Mouse (Mus musculus) liver, adult 2 months (tissue): ENCODE results near the gene Rai14. TPM values are rescaled to one million over a fixed set of nuclear protein-coding genes. Genes with fewer than 3 reads are reported as not detected.
A peak's percentile ranks its signal among the peaks of the same experiment; 100 is the strongest.
"Not testable (repeated sequence)": the region's sequence is repeated elsewhere in the genome, so short reads cannot be mapped to it uniquely, and the experiment has no call there.

Experiments
- DNase-seq: peaks from one replicate; pipeline ENCODE4 v3.0.0-alpha.2; 2011; ENCODE audit warnings: low read depth, low spot score; ENCODE audit errors: extremely low read depth
- H3K27ac ChIP-seq: fragments of 200-500 bp; replicated peaks from 2 replicates; pipeline ENCODE4 v1.5.1; 2012; ENCODE audit warnings: low read depth, mild to moderate bottlenecking, control low read depth, inconsistent platforms, low read length; ENCODE audit not compliant: insufficient read depth
- H3K27me3 ChIP-seq: fragments of 200-500 bp; 2 replicates; pipeline ENCODE4 v1.6.1; 2012; ENCODE audit warnings: mild to moderate bottlenecking, moderate library complexity, low read length, inconsistent platforms; ENCODE audit not compliant: control insufficient read depth, insufficient read depth
- H3K36me3 ChIP-seq: fragments of 200-500 bp; 2 replicates; pipeline ENCODE4 v1.6.1; 2012; ENCODE audit warnings: low read length, inconsistent platforms; ENCODE audit not compliant: control insufficient read depth, insufficient read depth
- H3K4me1 ChIP-seq: fragments of 200-500 bp; 2 replicates; pipeline ENCODE4 v1.6.1; 2011; ENCODE audit warnings: low read length; ENCODE audit not compliant: control insufficient read depth, insufficient read depth
- H3K4me3 ChIP-seq: fragments of 200-500 bp; 2 replicates; pipeline ENCODE4 v1.5.1; 2011; ENCODE audit warnings: low read depth, mild to moderate bottlenecking, control low read depth, low read length, moderate library complexity; ENCODE audit not compliant: insufficient read depth
- H3K79me2 ChIP-seq: fragments of 200-500 bp; 2 replicates; pipeline ENCODE4 v1.6.1; 2012; ENCODE audit warnings: inconsistent platforms, mild to moderate bottlenecking, low read length, moderate library complexity; ENCODE audit not compliant: control insufficient read depth, insufficient read depth
- H3K9ac ChIP-seq: fragments of 200-500 bp; 2 replicates; pipeline ENCODE4 v1.6.1; 2012; ENCODE audit warnings: low read depth, mild to moderate bottlenecking, control low read depth, inconsistent platforms, low read length
- CTCF ChIP-seq: fragments of 200-500 bp; IDR thresholded peaks from 2 replicates; pipeline ENCODE4 v1.5.1; 2011; ENCODE audit warnings: low read depth, low read length, control low read depth
- POLR2A ChIP-seq: fragments of 200-500 bp; IDR thresholded peaks from 2 replicates; pipeline ENCODE4 v1.6.1; 2011; ENCODE audit warnings: low read length, control low read depth; ENCODE audit not compliant: insufficient read depth; ENCODE audit errors: extremely low read depth
- WGBS: fragments of 180-500 bp; shearing (Covaris S2); methylation state at CpG from one replicate; pipeline ENCODE4 v1.1.7; 2018; 5-methylcytosine and 5-hydroxymethylcytosine counted together
- polyA plus RNA-seq: library from polyadenylated mRNA; depleted of rRNA; stranded (reverse); fragments of >200 nt; gene quantifications from 2 replicates; pipeline ENCODE4 v1.2.3, GENCODE M21; 2012
- total RNA-seq: library from RNA; depleted of rRNA; stranded (reverse); fragments of >200 nt; gene quantifications from 2 replicates; pipeline ENCODE4 v1.2.3, GENCODE M21; 2014

Gene Rai14
- total and polyA plus RNA-seq, 2 experiments = 3.4 to 12.4 TPM

DNA sequence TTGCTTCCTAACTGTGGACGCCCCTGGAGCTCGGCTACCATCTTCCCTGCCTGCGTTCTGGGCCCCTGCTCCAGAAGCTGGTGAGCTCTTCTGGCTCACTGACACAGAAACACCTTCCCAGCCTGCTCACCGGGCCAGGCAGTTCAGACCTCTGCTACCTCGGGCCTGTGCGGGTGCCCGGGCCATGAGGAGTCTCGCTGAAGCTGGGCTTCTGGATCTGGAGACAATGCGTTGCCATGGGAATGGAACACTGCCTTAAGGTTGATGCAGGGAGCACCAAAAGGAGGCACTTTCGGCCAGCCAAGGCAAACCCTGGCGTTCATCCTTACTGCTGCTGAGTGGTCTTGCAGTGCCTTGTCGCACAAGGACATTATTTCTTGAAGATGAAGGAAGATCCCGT lies 156.0 kb downstream of the Rai14 start, which contains the start of gene Ttc23l:
Gene Ttc23l (minus strand): TSS at position 204 of the 400 bp plus-strand sequence.
- Histone ChIP-seq H3K27me3 (no peaks in the 10 kb centered on the region), H3K4me1 (no peaks in the 10 kb centered on the region), H3K27ac (no peak within 1 kb of the TSS), H3K9ac (no peak within 1 kb of the TSS), H3K36me3 (no peaks in the 10 kb centered on the region), H3K4me3 (no peak within 1 kb of the TSS), H3K79me2 (no peaks in the 10 kb centered on the region)
- no peak for TF ChIP-seq POLR2A
- TF ChIP-seq CTCF = no peak
- no peak for DNase-seq
- WGBS = 89% methylated on average over 13 of the region's 13 CpGs

DNA sequence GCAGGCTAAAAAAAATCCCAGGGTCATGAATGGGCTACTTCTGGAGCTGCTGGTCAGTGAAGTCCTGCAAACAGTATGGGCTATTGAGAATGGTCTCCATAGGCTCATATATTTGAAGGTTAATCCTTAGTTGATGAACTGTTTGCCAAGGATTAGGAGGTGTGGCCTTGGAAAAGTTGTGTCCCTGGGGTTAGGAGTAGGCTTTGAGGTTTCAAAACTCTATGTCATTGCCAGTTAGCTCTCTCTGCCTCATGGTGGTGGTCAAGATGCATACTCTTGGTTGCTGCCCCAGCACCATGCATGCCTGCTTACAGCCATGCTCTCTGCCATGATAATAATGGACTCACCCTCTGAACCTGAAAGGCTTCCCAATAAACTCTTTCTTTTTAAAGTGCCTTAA lies 160.1 kb downstream of the Rai14 start:
- H3K9ac ChIP-seq = no peak overlapping the region
- no peaks in the 10 kb centered on the region for H3K36me3 ChIP-seq
- no peaks in the 10 kb centered on the region for H3K4me1 ChIP-seq
- H3K79me2 ChIP-seq = no peaks in the 10 kb centered on the region
- H3K4me3 ChIP-seq = no peak overlapping the region
- no peaks in the 10 kb centered on the region for H3K27me3 ChIP-seq
- DNase-seq = no peak
- TF ChIP-seq POLR2A (no peak), CTCF (no peak)
- H3K27ac ChIP-seq = no peak overlapping the region

DNA sequence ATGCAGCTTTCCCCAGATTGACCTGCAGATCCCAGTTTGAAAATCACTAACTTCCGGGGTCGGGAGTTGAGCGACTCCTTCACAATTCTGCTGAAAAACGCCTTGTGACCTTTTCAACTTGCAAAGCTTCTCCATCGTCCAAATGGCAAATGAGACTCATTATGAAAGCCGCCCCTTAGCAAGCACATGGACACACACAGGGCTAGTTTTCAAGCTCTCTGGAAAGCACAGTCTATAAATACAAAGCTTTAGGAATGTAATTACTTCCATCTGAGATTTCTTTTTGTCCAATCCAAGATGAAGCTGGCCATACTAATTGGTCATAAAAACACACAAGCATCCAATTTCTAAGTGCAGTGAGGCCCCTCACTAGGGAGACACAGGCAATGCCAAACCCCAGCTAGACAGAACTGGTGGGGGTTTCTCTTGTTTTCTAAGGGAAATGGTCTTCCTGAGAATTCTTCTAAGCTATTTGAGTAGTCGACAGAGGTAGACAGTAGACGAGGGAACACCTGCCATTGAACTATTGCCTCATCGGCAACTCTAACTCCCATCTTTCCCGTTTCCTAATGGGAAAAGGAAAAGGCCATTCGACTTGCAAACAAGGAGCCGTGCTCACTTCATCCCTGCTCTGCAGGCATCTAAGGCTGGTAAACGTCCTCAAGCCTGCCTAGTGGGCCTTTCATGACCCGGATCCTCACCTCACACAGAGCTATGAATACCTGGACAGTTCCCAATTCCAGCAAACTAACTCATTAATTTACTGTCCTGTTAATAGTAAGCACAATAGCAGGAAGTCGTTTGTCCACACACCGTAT lies 173.9 kb downstream of the Rai14 start:
- Histone ChIP-seq H3K4me3 (no peak overlapping the region), H3K9ac (no peak overlapping the region), H3K36me3 (no peaks in the 10 kb centered on the region), H3K27me3 (no peaks in the 10 kb centered on the region), H3K4me1 (no peaks in the 10 kb centered on the region), H3K79me2 (no peaks in the 10 kb centered on the region), H3K27ac (no peak overlapping the region)
- 82% methylated on average over 16 of the region's 16 CpGs for WGBS
- no peak for DNase-seq
- TF ChIP-seq POLR2A (no peak), CTCF (no peak)

DNA sequence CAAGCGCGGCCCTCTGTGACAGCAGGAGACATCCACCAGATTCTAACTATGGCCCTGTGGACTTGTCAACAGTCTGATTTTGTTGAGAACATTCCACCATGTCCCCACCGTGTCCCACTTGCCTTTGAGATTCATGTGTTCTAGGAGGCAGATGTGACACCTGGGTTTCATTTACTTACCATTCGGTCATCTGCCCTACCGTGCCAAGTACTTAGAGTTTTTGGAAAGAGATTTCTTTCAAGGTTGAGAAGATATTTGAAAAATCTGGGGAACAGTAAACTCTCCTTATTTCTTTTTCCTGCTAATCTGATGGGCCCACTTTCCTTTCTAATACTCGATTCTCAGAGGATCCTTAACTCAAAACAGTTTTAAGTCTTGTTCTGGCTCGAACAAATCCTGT lies 178.5 kb downstream of the Rai14 start:
- WGBS = 86% methylated on average over 7 of the region's 7 CpGs
- no peaks in the 10 kb centered on the region for H3K79me2 ChIP-seq

DNA sequence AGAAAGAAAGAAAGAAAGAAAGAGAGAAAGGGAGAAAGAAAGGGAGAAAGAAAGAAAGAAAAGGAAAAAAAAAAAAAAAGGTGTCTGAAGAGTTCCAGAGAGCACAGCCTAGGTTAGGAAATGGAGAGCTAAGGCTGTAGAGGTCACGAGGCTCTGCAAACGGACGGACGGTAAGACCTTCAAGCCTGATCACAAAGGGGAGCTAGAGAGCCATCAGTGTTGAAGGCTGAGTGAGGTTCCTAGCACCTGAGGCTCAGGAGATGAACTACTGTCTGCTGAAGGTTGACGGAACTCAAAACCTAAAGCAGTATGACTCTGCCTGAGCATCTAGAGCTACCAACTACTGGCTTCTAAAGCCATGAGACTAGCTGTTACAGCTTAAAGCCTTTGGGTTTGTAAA lies 179.8 kb downstream of the Rai14 start:
- no peak overlapping the region for H3K27ac ChIP-seq
- WGBS = 76% methylated on average over 5 of the region's 5 CpGs
- no peaks in the 10 kb centered on the region for H3K27me3 ChIP-seq
- DNase-seq = peak; percentile 14
- no peak overlapping the region for H3K9ac ChIP-seq
- no peaks in the 10 kb centered on the region for H3K36me3 ChIP-seq
- H3K79me2 ChIP-seq = no peaks in the 10 kb centered on the region
- H3K4me3 ChIP-seq = no peak overlapping the region
- no peak for TF ChIP-seq POLR2A
- TF ChIP-seq CTCF = no peak
- H3K4me1 ChIP-seq = no peaks in the 10 kb centered on the region

More for the DNA sequence above, 178.5 kb downstream of the Rai14 start:
- Histone ChIP-seq H3K4me3 (no peak overlapping the region), H3K27me3 (no peaks in the 10 kb centered on the region), H3K9ac (no peak overlapping the region), H3K27ac (no peak overlapping the region), H3K4me1 (no peaks in the 10 kb centered on the region), H3K36me3 (no peaks in the 10 kb centered on the region)
- TF ChIP-seq POLR2A (no peak), CTCF (no peak)
- DNase-seq = no peak

DNA sequence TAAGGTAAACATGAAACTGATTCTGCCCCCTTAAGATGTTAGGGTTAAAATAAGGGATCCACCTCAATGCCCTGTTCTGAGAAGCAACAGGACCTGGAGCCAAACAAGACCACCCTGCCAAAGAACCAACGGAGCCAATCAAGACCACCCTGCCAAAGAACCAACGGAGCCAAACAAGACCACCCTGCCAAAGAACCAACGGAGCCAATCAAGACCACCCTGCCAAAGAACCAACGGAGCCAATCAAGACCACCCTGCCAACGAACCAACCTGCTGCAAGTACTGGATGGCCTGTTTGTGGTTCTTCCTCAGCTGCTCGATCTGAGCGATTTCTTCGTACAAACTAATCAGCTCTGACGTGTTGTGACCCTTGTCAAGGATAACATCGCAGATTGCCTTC lies 181.1 kb downstream of the Rai14 start:
- DNase-seq, H3K27ac ChIP-seq, H3K9ac ChIP-seq, H3K4me1 ChIP-seq, H3K36me3 ChIP-seq, H3K27me3 ChIP-seq, H3K79me2 ChIP-seq, H3K4me3 ChIP-seq: not testable (repeated sequence)
- WGBS = 91% methylated on average over 10 of the region's 10 CpGs
